Mouse (Mus musculus): ENCODE results near the gene Myom3.

Myom3 gene

GRCm38 (mm10) chr4:135762251-135762906, 2.9 kb downstream of the Myom3 start:
- peak; percentile 46 for DNase-seq

- DNase-seq, result no peak
Measured at GRCm38 (mm10) chr4:135764700-135765099, 5.2 kb downstream of the Myom3 start.

- DNase-seq, result no peak
Measured at GRCm38 (mm10) chr4:135765707-135766106, 6.2 kb downstream of the Myom3 start.

- DNase-seq, result no peak
Measured at GRCm38 (mm10) chr4:135766976-135767375, 7.5 kb downstream of the Myom3 start.

- DNase-seq, result peak; percentile 43
Measured at GRCm38 (mm10) chr4:135768572-135769526, 9.3 kb downstream of the Myom3 start.

- no peak for DNase-seq
Measured at GRCm38 (mm10) chr4:135770611-135771305, 11.2 kb downstream of the Myom3 start.

- no peak for DNase-seq
Measured at GRCm38 (mm10) chr4:135771592-135771991, 12.1 kb downstream of the Myom3 start.

GRCm38 (mm10) chr4:135772671-135773070, 13.2 kb downstream of the Myom3 start:
- no peak for DNase-seq

GRCm38 (mm10) chr4:135774496-135774895, 15.0 kb downstream of the Myom3 start:
- no peak for DNase-seq

- DNase-seq, result no peak
Measured at GRCm38 (mm10) chr4:135776850-135777249, 17.3 kb downstream of the Myom3 start.

- no peak for DNase-seq
Measured at GRCm38 (mm10) chr4:135779661-135780060, 20.1 kb downstream of the Myom3 start.

- no peak for DNase-seq
Measured at GRCm38 (mm10) chr4:135780255-135780654, 20.7 kb downstream of the Myom3 start.

GRCm38 (mm10) chr4:135781304-135781703, 21.8 kb downstream of the Myom3 start:
- DNase-seq, result no peak

GRCm38 (mm10) chr4:135786581-135786980, 27.1 kb downstream of the Myom3 start:
- no peak for DNase-seq

- no peak for DNase-seq
Measured at GRCm38 (mm10) chr4:135787271-135787670, 27.8 kb downstream of the Myom3 start.

- DNase-seq, result no peak
Measured at GRCm38 (mm10) chr4:135789135-135789534, 29.6 kb downstream of the Myom3 start.

GRCm38 (mm10) chr4:135792821-135793220, 33.3 kb downstream of the Myom3 start:
- DNase-seq, result no peak

- DNase-seq, result peak; percentile 29
Measured at GRCm38 (mm10) chr4:135797931-135798330, 38.4 kb downstream of the Myom3 start.

GRCm38 (mm10) chr4:135801543-135801942, 42.0 kb downstream of the Myom3 start:
- DNase-seq, result peak; percentile 88

- no peak for DNase-seq
Measured at GRCm38 (mm10) chr4:135803299-135803698, 43.8 kb downstream of the Myom3 start.

GRCm38 (mm10) chr4:135804169-135804568, 44.7 kb downstream of the Myom3 start:
- no peak for DNase-seq

GRCm38 (mm10) chr4:135814896-135815295, 55.4 kb downstream of the Myom3 start:
- DNase-seq, result no peak

- peak; percentile 48 for DNase-seq
Measured at GRCm38 (mm10) chr4:135816905-135817622, 57.5 kb downstream of the Myom3 start.
